Mouse (Mus musculus) kidney, embryonic 15.5 days (tissue): ENCODE results near the gene Rgl2. TPM values are rescaled to one million over a fixed set of nuclear protein-coding genes. Genes with fewer than 3 reads are reported as not detected.
A peak's percentile ranks its signal among the peaks of the same experiment; 100 is the strongest.
"Not testable (repeated sequence)": the region's sequence is repeated elsewhere in the genome, so short reads cannot be mapped to it uniquely, and the experiment has no call there.

Source experiments
- ATAC-seq: fragments of 200-750 bp; cut with Nextera tagmentation; replicated peaks from 2 replicates; pipeline ENCODE4 v1.8.0; 2017; ENCODE audit warnings: moderate TSS enrichment; ENCODE audit not compliant: low FRiP score
- H3K27ac ChIP-seq: fragments of 300-500 bp; sonication (generic); 2 replicates; pipeline ENCODE4 v1.5.1; 2015; ENCODE audit warnings: mild to moderate bottlenecking, inconsistent platforms
- H3K27me3 ChIP-seq: fragments of 300-500 bp; sonication (generic); 2 replicates; pipeline ENCODE4 v1.6.1; 2015; ENCODE audit warnings: inconsistent platforms
- H3K36me3 ChIP-seq: fragments of 300-500 bp; sonication (generic); 2 replicates; pipeline ENCODE4 v1.6.1; 2015; ENCODE audit warnings: inconsistent platforms
- H3K4me1 ChIP-seq: fragments of 300-500 bp; sonication (generic); 2 replicates; pipeline ENCODE4 v1.6.1; 2015; ENCODE audit warnings: inconsistent platforms
- H3K4me2 ChIP-seq: fragments of 300-500 bp; sonication (generic); 2 replicates; pipeline ENCODE4 v1.6.1; 2015; ENCODE audit warnings: moderate library complexity, mild to moderate bottlenecking, inconsistent platforms
- H3K4me3 ChIP-seq: fragments of 300-500 bp; sonication (generic); replicated peaks from 2 replicates; pipeline ENCODE4 v1.5.1; 2015; ENCODE audit warnings: mild to moderate bottlenecking, inconsistent platforms
- H3K9ac ChIP-seq: fragments of 300-500 bp; sonication (generic); 2 replicates; pipeline ENCODE4 v1.6.1; 2015; ENCODE audit warnings: mild to moderate bottlenecking, inconsistent platforms
- H3K9me3 ChIP-seq: fragments of 300-500 bp; sonication (generic); replicated peaks from 2 replicates; pipeline ENCODE4 v1.6.1; 2016; ENCODE audit warnings: inconsistent platforms
- WGBS: fragments of 180-500 bp; shearing (Covaris S2); methylation state at CpG from one replicate; pipeline ENCODE4 v1.1.7; 2015; ENCODE audit warnings: mixed read lengths; 5-methylcytosine and 5-hydroxymethylcytosine counted together
- microRNA-seq: library from miRNA; unstranded; fragments of <30 nt; microRNA quantifications from one replicate; pipeline ENCODE4, GENCODE M21; 2016
- polyA plus RNA-seq: library from polyadenylated mRNA; unstranded; fragments of >200 nt; fragmentation: Nextera tagmentation; extraction: Ambion mirVana; gene quantifications from 2 replicates; pipeline ENCODE4 v1.2.1, GENCODE M21; 2015

The Rgl2 gene
- polyA plus RNA-seq, 1 experiment from 2014 or later: 34.5 TPM

DNA sequence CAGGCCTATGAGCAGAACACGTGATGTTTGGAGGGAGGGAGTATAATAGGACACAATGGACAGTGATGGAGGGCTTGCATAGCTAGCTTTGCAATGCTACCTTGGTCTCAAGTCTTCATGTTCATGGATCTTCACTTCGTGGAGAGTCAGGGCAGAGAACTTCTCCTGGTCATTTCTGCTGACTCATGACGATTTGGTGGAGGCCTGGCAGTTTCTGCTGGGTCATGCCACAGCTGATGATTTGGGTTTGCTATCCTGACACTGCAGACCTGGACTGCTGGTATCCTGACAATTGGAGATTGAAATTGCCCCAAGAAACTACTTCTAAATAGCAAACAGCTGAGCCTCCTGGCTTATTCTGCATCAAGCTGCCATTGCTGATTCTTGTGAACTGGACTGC lies 44.2 kb downstream of the Rgl2 start:
- H3K4me1 ChIP-seq: peaks cover 10% of the 10 kb centered on the region
- no peak overlapping the region for H3K4me2 ChIP-seq
- H3K36me3 ChIP-seq: no peaks in the 10 kb centered on the region
- H3K9me3 ChIP-seq: no peaks in the 10 kb centered on the region
- WGBS: 66% methylated on average over 3 of the region's 3 CpGs
- H3K9ac ChIP-seq: no peak overlapping the region
- no peak overlapping the region for H3K27ac ChIP-seq
- peaks cover 37% of the 10 kb centered on the region for H3K27me3 ChIP-seq
- no peak for ATAC-seq
- no peak overlapping the region for H3K4me3 ChIP-seq

DNA sequence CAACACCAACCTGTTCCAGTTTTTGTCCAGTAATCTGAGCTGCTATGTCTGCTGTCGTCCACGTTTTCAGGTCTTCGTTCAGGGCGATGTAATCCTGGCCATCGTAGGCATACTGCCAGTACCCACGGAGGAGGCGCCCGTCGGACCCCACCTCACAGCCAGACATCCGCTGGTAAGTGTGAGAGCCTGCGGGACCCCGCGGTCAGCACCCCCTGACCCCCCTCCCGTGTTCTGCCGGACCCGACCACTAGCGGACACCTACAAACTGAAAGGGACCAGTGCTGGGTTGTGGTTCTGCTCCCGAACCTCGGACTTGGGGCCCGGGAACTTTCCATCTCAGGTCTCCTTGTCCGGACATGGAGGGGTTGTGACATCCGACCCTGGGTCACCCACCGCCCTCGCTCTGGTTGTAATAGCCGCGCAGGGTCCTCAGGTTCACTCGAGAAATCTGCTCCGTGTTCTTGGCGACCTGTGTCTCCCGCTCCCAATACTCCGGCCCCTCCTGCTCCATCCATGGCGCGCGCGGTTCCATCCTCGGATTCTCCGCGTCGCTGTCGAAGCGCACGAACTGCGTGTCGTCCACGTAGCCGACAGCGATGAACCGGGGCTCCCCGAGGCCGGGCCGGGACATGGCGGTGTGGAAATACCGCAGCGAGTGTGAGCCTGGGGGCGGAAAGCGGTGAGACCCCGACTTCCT lies 48.7 kb downstream of the Rgl2 start:
- no peaks in the 10 kb centered on the region for H3K36me3 ChIP-seq
- peak overlapping the region; percentile 27; the same call in 1 of the 2 replicates for H3K9ac ChIP-seq

GRCm38 (mm10) chr17:33978631-33979031 lies 49.3 kb downstream of the Rgl2 start:
- H3K27ac ChIP-seq: no peak overlapping the region
- no peaks in the 10 kb centered on the region for H3K9me3 ChIP-seq
- H3K27me3 ChIP-seq: peaks cover 58% of the 10 kb centered on the region
- peak overlapping the region; percentile 75 for H3K4me2 ChIP-seq
- WGBS: under 1% methylated on average over 17 of the region's 17 CpGs
- peak overlapping the region; percentile 47 for H3K4me3 ChIP-seq
- ATAC-seq: peak; percentile 76
- H3K4me1 ChIP-seq: peaks cover 30% of the 10 kb centered on the region
- peak overlapping the region; percentile 27; the same call in 1 of the 2 replicates for H3K9ac ChIP-seq
- no peaks in the 10 kb centered on the region for H3K36me3 ChIP-seq

More for the DNA sequence above, 48.7 kb downstream of the Rgl2 start:
- Histone ChIP-seq H3K4me1 (peaks cover 30% of the 10 kb centered on the region), H3K4me2 (peak overlapping the region; percentile 75), H3K9me3 (no peaks in the 10 kb centered on the region), H3K27ac (no peak overlapping the region), H3K4me3 (peak overlapping the region; percentile 47), H3K27me3 (peaks cover 60% of the 10 kb centered on the region)
- no peak for ATAC-seq
- 2% methylated on average over 57 of the region's 57 CpGs for WGBS

- WGBS: 53% methylated on average over 6 of the region's 6 CpGs
- H3K4me1 ChIP-seq: peaks cover 30% of the 10 kb centered on the region
Observed at GRCm38 (mm10) chr17:33979512-33980050, 50.2 kb downstream of the Rgl2 start.

GRCm38 (mm10) chr17:33980181-33981035 lies 51.1 kb downstream of the Rgl2 start:
- peak overlapping the region; percentile 60; the same call in 1 of the 2 replicates for H3K4me3 ChIP-seq
- no peaks in the 10 kb centered on the region for H3K9me3 ChIP-seq
- 0 out of 2 replicates have a peak, but pooled peaks have one; percentile 4 for ATAC-seq
- peak overlapping the region; percentile 81; the same call in 1 of the 2 replicates for H3K4me2 ChIP-seq
- peaks cover 50% of the 10 kb centered on the region for H3K27me3 ChIP-seq
- peaks cover 30% of the 10 kb centered on the region for H3K4me1 ChIP-seq
- no peaks in the 10 kb centered on the region for H3K36me3 ChIP-seq
- H3K9ac ChIP-seq: no peak overlapping the region
- H3K27ac ChIP-seq: peak overlapping the region; percentile 47
- WGBS: 74% methylated on average over 19 of the region's 19 CpGs

More at GRCm38 (mm10) chr17:33979512-33980050, 50.2 kb downstream of the Rgl2 start:
- no peak for ATAC-seq
- Histone ChIP-seq H3K4me2 (no peak overlapping the region), H3K4me3 (no peak overlapping the region), H3K9ac (no peak overlapping the region), H3K36me3 (no peaks in the 10 kb centered on the region), H3K27ac (no peak overlapping the region), H3K27me3 (peaks cover 57% of the 10 kb centered on the region), H3K9me3 (no peaks in the 10 kb centered on the region)

DNA sequence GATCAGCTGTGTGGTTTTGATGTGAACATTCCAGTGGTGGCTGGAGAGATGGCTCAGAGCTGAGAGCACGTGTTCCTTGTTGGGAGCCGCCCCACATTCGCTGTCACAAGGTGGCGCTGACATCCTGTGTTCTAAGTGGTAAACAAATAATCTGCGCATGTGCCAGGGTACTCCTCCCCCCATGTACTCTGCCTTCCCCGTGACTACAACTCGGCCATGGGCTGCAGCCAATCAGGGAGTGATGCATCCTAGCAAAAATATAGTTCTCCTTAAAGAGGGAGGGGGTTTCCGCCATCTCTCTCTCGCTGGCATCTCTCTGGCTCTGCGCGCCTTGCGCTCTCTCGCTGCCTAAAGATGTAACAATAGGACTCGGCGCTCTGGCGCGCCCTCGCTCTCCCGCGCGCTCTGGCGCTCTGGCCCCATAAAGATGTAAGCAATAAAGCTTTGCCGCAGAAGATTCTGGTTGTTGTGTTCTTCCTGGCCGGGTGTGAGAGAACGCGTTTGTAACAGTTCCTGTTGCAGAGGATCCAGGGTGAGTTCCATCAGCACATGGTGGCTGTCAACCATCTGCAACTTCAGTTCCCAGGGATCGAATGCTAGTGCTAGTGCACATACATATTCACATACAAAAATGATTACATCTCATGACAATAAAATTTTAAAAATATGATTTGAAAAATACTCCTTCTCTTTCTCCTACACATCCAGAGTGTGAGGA lies 52.0 kb downstream of the Rgl2 start:
- Histone ChIP-seq H3K4me2 (peak overlapping the region; percentile 81), H3K9ac (peak overlapping the region; percentile 57; the same call in 1 of the 2 replicates), H3K4me1 (peaks cover 30% of the 10 kb centered on the region), H3K27me3 (peaks cover 45% of the 10 kb centered on the region), H3K27ac (peak overlapping the region; percentile 91), H3K4me3 (peak overlapping the region; percentile 60)
- H3K9me3 ChIP-seq, H3K36me3 ChIP-seq: not testable (repeated sequence)
- WGBS: under 1% methylated on average over 27 of the region's 27 CpGs
- peak; percentile 87 for ATAC-seq

DNA sequence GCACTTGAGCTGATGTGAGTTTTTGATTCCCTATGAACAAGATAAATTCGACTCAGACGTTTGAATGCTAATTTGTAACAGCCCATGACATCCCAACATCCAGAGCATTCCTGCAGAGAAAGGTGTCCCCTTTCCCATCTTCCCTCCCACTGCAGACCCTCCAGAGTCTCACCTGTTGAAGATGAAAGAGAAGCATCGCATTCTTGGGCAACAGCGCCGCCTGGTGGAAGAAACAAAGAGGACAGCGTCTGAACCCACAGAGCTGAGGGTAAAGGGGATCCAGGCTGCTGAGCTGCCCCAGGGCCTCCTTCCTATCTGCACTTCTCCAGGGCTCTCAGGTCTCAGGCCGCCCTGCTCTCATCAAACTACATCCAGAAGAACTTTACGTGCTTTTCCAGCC lies 52.8 kb downstream of the Rgl2 start:
- ATAC-seq, H3K9ac ChIP-seq, H3K4me3 ChIP-seq, H3K27ac ChIP-seq, H3K36me3 ChIP-seq, H3K9me3 ChIP-seq: not testable (repeated sequence)
- 11% methylated on average over 8 of the region's 8 CpGs for WGBS
- Histone ChIP-seq H3K4me2 (peak overlapping the region; percentile 81), H3K4me1 (peaks cover 30% of the 10 kb centered on the region), H3K27me3 (peaks cover 39% of the 10 kb centered on the region)

Small RNA genes lying within 50 kb of the gene (microRNA-seq; reads per million reads assigned to microRNA genes)
- not detected for gene Gm27740

Other genes with a start within 250 kb of the Rgl2 start
- gene Hnrnpm, start 242.7 kb upstream of the Rgl2 start, polyA plus RNA-seq: 369 and 383 TPM in 2 replicates
- 50.9 and 57.5 TPM in 2 replicates for gene March2, start 210.9 kb upstream of the Rgl2 start, polyA plus RNA-seq
- gene Rab11b, start 169.0 kb upstream of the Rgl2 start, polyA plus RNA-seq: 275 and 342 TPM in 2 replicates
- gene Angptl4, start 147.7 kb upstream of the Rgl2 start, polyA plus RNA-seq: 21.5 and 27.9 TPM in 2 replicates
- 46.5 and 53.4 TPM in 2 replicates for gene Kank3, start 119.0 kb upstream of the Rgl2 start, polyA plus RNA-seq
- gene Rps28, start 105.0 kb upstream of the Rgl2 start, polyA plus RNA-seq: 1,038 and 1,163 TPM in 2 replicates
- 490 and 495 TPM in 2 replicates for gene Ndufa7, start 105.0 kb upstream of the Rgl2 start, polyA plus RNA-seq
- gene Cd320, start 86.5 kb upstream of the Rgl2 start, polyA plus RNA-seq: 97.9 and 102 TPM in 2 replicates
- gene Gm7029, start 55.7 kb upstream of the Rgl2 start, polyA plus RNA-seq: not detected in 2 replicates
- 8.2 and 9.1 TPM in 2 replicates for gene Kifc1, start 38.9 kb upstream of the Rgl2 start, polyA plus RNA-seq
- 0.19 TPM in 1 of 2 replicates, not detected in the other for gene Platr17, start 24.4 kb upstream of the Rgl2 start, polyA plus RNA-seq
- gene Daxx, start 20.1 kb upstream of the Rgl2 start, polyA plus RNA-seq: 47.6 and 60.0 TPM in 2 replicates
- 28.3 and 35.9 TPM in 2 replicates for gene Tapbp, start 13.6 kb upstream of the Rgl2 start, polyA plus RNA-seq
- 17.5 and 19.3 TPM in 2 replicates for gene Zbtb22, start 13.6 kb upstream of the Rgl2 start, polyA plus RNA-seq
- 171 and 183 TPM in 2 replicates for gene Pfdn6, start 10.8 kb downstream of the Rgl2 start, polyA plus RNA-seq
- 41.8 and 44.0 TPM in 2 replicates for gene Wdr46, start 11.1 kb downstream of the Rgl2 start, polyA plus RNA-seq
- gene B3galt4, start 21.9 kb downstream of the Rgl2 start, polyA plus RNA-seq: 5.1 and 5.6 TPM in 2 replicates
- 48.0 and 53.5 TPM in 2 replicates for gene Vps52, start 26.3 kb downstream of the Rgl2 start, polyA plus RNA-seq
- 1,731 and 1,904 TPM in 2 replicates for gene Rps18, start 26.5 kb downstream of the Rgl2 start, polyA plus RNA-seq
- 24.6 and 27.2 TPM in 2 replicates for gene H2-K1, start 70.8 kb downstream of the Rgl2 start, polyA plus RNA-seq
- gene Ring1, start 95.1 kb downstream of the Rgl2 start, polyA plus RNA-seq: 20.3 and 21.7 TPM in 2 replicates
- 51.7 and 52.5 TPM in 2 replicates for gene H2-Ke6, start 98.5 kb downstream of the Rgl2 start, polyA plus RNA-seq
- 197 and 211 TPM in 2 replicates for gene Slc39a7, start 102.1 kb downstream of the Rgl2 start, polyA plus RNA-seq
- 50.5 and 53.0 TPM in 2 replicates for gene Rxrb, start 102.3 kb downstream of the Rgl2 start, polyA plus RNA-seq
- 2.2 and 6.6 TPM in 2 replicates for gene Col11a2, start 109.9 kb downstream of the Rgl2 start, polyA plus RNA-seq
- gene H2-Oa, start 162.8 kb downstream of the Rgl2 start, polyA plus RNA-seq: 0.39 and 0.64 TPM in 2 replicates
- 14.8 and 15.9 TPM in 2 replicates for gene H2-DMa, start 190.0 kb downstream of the Rgl2 start, polyA plus RNA-seq
- 135 and 140 TPM in 2 replicates for gene Brd2, start 193.1 kb downstream of the Rgl2 start, polyA plus RNA-seq
- gene H2-DMb2, start 213.8 kb downstream of the Rgl2 start, polyA plus RNA-seq: 22.6 and 25.3 TPM in 2 replicates
- 4.9 and 6.0 TPM in 2 replicates for gene H2-DMb1, start 223.5 kb downstream of the Rgl2 start, polyA plus RNA-seq